Mouse (Mus musculus): ENCODE data around the gene Slc25a51. TPM values are rescaled to one million over a fixed set of nuclear protein-coding genes. Genes with fewer than 3 reads are reported as not detected.

Slc25a51 gene
- polyA plus RNA-seq, 1 experiment, result 39.9 TPM

DNA sequence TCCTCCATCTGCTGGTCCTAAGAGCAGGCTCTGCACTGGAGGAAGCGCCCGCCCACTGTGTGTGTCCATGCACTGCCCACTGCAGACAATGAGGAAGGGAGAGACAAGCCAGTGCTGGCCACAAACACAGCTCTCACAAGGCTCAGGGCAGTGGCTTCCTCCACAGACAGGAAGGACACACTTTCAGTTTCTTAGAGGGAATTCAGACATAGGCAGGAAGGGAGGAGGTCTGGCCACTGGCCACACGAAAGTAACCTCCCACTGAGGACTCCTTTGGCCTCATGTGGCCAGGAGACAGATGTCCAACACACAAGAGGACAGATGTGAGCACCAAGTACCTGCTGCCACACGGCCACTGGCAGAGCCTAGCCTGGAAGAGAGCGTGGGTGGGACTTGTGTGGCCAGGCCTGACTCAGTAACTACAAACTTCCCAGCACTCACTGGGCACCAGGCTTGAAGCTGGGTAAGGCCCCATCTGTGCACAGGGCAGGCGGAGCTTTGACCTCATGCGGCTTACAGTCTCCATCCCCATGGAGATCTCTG lies 44.1 kb upstream of the Slc25a51 start:
- Histone ChIP-seq H3K4me3 (no peak overlapping the region), H3K27me3 (ENCODE audit: control insufficient read depth, insufficient read depth, insufficient read length) (no peaks in the 10 kb centered on the region), H3ac (ENCODE audit: control insufficient read depth, insufficient read length) (no peak overlapping the region), H3K36me3 (ENCODE audit: control insufficient read depth, insufficient read depth) (peaks cover 5% of the 10 kb centered on the region), H3K79me2 (ENCODE audit: control insufficient read depth, insufficient read depth) (peaks cover 39% of the 10 kb centered on the region), H3K4me2 (ENCODE audit: low read depth) (peak overlapping the region; percentile 39)
- TF ChIP-seq MYOG (IDR thresholded peaks at IDR 0.05; ENCODE audit: control insufficient read depth in 1 of 3, insufficient read depth in 1 of 3, insufficient read length in 2 of 3, low read depth in 2 of 3) (peak in 1 of 3 experiments; percentile 53), MYOD1 (IDR thresholded peaks at IDR 0.05; ENCODE audit: control insufficient read depth in 1 of 3, insufficient read length in 2 of 3, low read depth in 2 of 3) (peak in 2 of 3 experiments; percentile 57 to 68), E2F4 (IDR thresholded peaks at IDR 0.05; ENCODE audit: insufficient read depth) (no peak)

GRCm38 (mm10) chr4:45449012-45449411 lies 40.4 kb upstream of the Slc25a51 start:
- Histone ChIP-seq H3ac (ENCODE audit: control insufficient read depth, insufficient read length) (no peak overlapping the region), H3K36me3 (ENCODE audit: control insufficient read depth, insufficient read depth) (peaks cover 6% of the 10 kb centered on the region), H3K27me3 (ENCODE audit: control insufficient read depth, insufficient read depth, insufficient read length) (no peaks in the 10 kb centered on the region), H3K79me2 (ENCODE audit: control insufficient read depth, insufficient read depth) (peaks cover 29% of the 10 kb centered on the region), H3K4me3 (no peak overlapping the region), H3K4me2 (ENCODE audit: low read depth) (no peak overlapping the region)
- no peak for TF ChIP-seq MAX (IDR thresholded peaks at IDR 0.05; ENCODE audit: low read depth)
- no peak for TF ChIP-seq SRF (IDR thresholded peaks at IDR 0.05; ENCODE audit: control insufficient read depth, insufficient read length, low read depth)
- no peak for TF ChIP-seq E2F4 (IDR thresholded peaks at IDR 0.05; ENCODE audit: insufficient read depth)
- TF ChIP-seq TCF3 (IDR thresholded peaks at IDR 0.05; ENCODE audit: insufficient read length, low read depth), result no peak
- TF ChIP-seq CEBPB (IDR thresholded peaks at IDR 0.05; ENCODE audit: insufficient read depth, poor library complexity, severe bottlenecking), result no peak
- no peak for TF ChIP-seq POLR2AphosphoS2 (IDR thresholded peaks at IDR 0.05; ENCODE audit: insufficient read length, low read depth)
- TF ChIP-seq USF1 (IDR thresholded peaks at IDR 0.05; ENCODE audit: low read depth), result no peak
- no peak for TF ChIP-seq REST (IDR thresholded peaks at IDR 0.05; ENCODE audit: insufficient read depth, insufficient read length)
- no peak for TF ChIP-seq TCF12 (IDR thresholded peaks at IDR 0.05; ENCODE audit: insufficient read depth, poor library complexity, severe bottlenecking)
- TF ChIP-seq POLR2A (IDR thresholded peaks at IDR 0.05; ENCODE audit: insufficient read length, low read depth), result no peak
- no peak for TF ChIP-seq MYOD1 (IDR thresholded peaks at IDR 0.05; ENCODE audit: control insufficient read depth in 1 of 3, insufficient read length in 2 of 3, low read depth in 2 of 3)
- TF ChIP-seq MYOG (IDR thresholded peaks at IDR 0.05; ENCODE audit: control insufficient read depth in 1 of 3, insufficient read depth in 1 of 3, insufficient read length in 2 of 3, low read depth in 2 of 3), result no peak

GRCm38 (mm10) chr4:45448481-45448880 lies 39.9 kb upstream of the Slc25a51 start:
- peaks cover 9% of the 10 kb centered on the region for H3K36me3 ChIP-seq (ENCODE audit: control insufficient read depth, insufficient read depth)
- no peaks in the 10 kb centered on the region for H3K27me3 ChIP-seq (ENCODE audit: control insufficient read depth, insufficient read depth, insufficient read length)
- H3K79me2 ChIP-seq (ENCODE audit: control insufficient read depth, insufficient read depth), result peaks cover 24% of the 10 kb centered on the region
- no peak overlapping the region for H3K4me2 ChIP-seq (ENCODE audit: low read depth)
- H3ac ChIP-seq (ENCODE audit: control insufficient read depth, insufficient read length), result no peak overlapping the region
- TF ChIP-seq TCF3 (IDR thresholded peaks at IDR 0.05; ENCODE audit: insufficient read length, low read depth) (no peak), MYOD1 (IDR thresholded peaks at IDR 0.05; ENCODE audit: control insufficient read depth in 1 of 3, insufficient read length in 2 of 3, low read depth in 2 of 3) (no peak), MAX (IDR thresholded peaks at IDR 0.05; ENCODE audit: low read depth) (no peak), MYOG (IDR thresholded peaks at IDR 0.05; ENCODE audit: control insufficient read depth in 1 of 3, insufficient read depth in 1 of 3, insufficient read length in 2 of 3, low read depth in 2 of 3) (no peak), TCF12 (IDR thresholded peaks at IDR 0.05; ENCODE audit: insufficient read depth, poor library complexity, severe bottlenecking) (no peak), POLR2A (IDR thresholded peaks at IDR 0.05; ENCODE audit: insufficient read length, low read depth) (no peak), SRF (IDR thresholded peaks at IDR 0.05; ENCODE audit: control insufficient read depth, insufficient read length, low read depth) (no peak), POLR2AphosphoS2 (IDR thresholded peaks at IDR 0.05; ENCODE audit: insufficient read length, low read depth) (no peak), CEBPB (IDR thresholded peaks at IDR 0.05; ENCODE audit: insufficient read depth, poor library complexity, severe bottlenecking) (no peak), USF1 (IDR thresholded peaks at IDR 0.05; ENCODE audit: low read depth) (no peak), E2F4 (IDR thresholded peaks at IDR 0.05; ENCODE audit: insufficient read depth) (no peak), REST (IDR thresholded peaks at IDR 0.05; ENCODE audit: insufficient read depth, insufficient read length) (no peak)
- no peak overlapping the region for H3K4me3 ChIP-seq

DNA sequence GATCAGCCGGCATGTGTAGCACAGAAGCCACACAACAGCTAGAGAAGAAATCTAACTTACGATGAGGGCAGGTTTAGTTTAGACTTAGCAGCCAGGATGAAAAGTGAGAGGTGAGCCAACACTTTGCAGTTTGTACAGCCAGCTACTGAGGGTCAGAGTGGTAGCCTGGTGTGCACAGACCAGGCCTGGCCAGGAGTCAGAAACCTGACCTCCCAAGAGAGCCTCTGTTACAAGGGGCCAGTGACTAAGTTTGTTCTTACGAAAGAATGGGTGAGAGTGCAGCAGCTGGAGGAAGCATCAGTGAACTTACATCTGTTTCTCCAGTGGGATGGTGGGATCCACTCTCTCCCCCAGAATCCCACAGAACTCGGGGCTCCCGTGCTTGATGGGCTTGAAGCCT lies 38.6 kb upstream of the Slc25a51 start:
- no peak overlapping the region for H3K4me2 ChIP-seq (ENCODE audit: low read depth)
- TF ChIP-seq SRF (IDR thresholded peaks at IDR 0.05; ENCODE audit: control insufficient read depth, insufficient read length, low read depth), result no peak
- TF ChIP-seq REST (IDR thresholded peaks at IDR 0.05; ENCODE audit: insufficient read depth, insufficient read length), result no peak
- no peak for TF ChIP-seq USF1 (IDR thresholded peaks at IDR 0.05; ENCODE audit: low read depth)
- TF ChIP-seq TCF3 (IDR thresholded peaks at IDR 0.05; ENCODE audit: insufficient read length, low read depth), result no peak
- no peak for TF ChIP-seq MAX (IDR thresholded peaks at IDR 0.05; ENCODE audit: low read depth)
- TF ChIP-seq E2F4 (IDR thresholded peaks at IDR 0.05; ENCODE audit: insufficient read depth), result no peak
- no peak for TF ChIP-seq MYOG (IDR thresholded peaks at IDR 0.05; ENCODE audit: control insufficient read depth in 1 of 3, insufficient read depth in 1 of 3, insufficient read length in 2 of 3, low read depth in 2 of 3)
- no peak for TF ChIP-seq TCF12 (IDR thresholded peaks at IDR 0.05; ENCODE audit: insufficient read depth, poor library complexity, severe bottlenecking)
- TF ChIP-seq MYOD1 (IDR thresholded peaks at IDR 0.05; ENCODE audit: control insufficient read depth in 1 of 3, insufficient read length in 2 of 3, low read depth in 2 of 3), result no peak
- no peak for TF ChIP-seq POLR2AphosphoS2 (IDR thresholded peaks at IDR 0.05; ENCODE audit: insufficient read length, low read depth)
- no peak overlapping the region for H3ac ChIP-seq (ENCODE audit: control insufficient read depth, insufficient read length)
- peaks cover 12% of the 10 kb centered on the region for H3K36me3 ChIP-seq (ENCODE audit: control insufficient read depth, insufficient read depth)
- no peak overlapping the region for H3K4me3 ChIP-seq
- peaks cover 21% of the 10 kb centered on the region for H3K79me2 ChIP-seq (ENCODE audit: control insufficient read depth, insufficient read depth)
- H3K27me3 ChIP-seq (ENCODE audit: control insufficient read depth, insufficient read depth, insufficient read length), result no peaks in the 10 kb centered on the region

GRCm38 (mm10) chr4:45445235-45445634 lies 36.7 kb upstream of the Slc25a51 start:
- Histone ChIP-seq H3K27me3 (ENCODE audit: control insufficient read depth, insufficient read depth, insufficient read length) (no peaks in the 10 kb centered on the region), H3ac (ENCODE audit: control insufficient read depth, insufficient read length) (no peak overlapping the region), H3K79me2 (ENCODE audit: control insufficient read depth, insufficient read depth) (peaks cover 10% of the 10 kb centered on the region), H3K4me3 (no peak overlapping the region), H3K4me2 (ENCODE audit: low read depth) (no peak overlapping the region), H3K36me3 (ENCODE audit: control insufficient read depth, insufficient read depth) (peaks cover 12% of the 10 kb centered on the region)
- TF ChIP-seq TCF3 (IDR thresholded peaks at IDR 0.05; ENCODE audit: insufficient read length, low read depth) (no peak), MYOD1 (IDR thresholded peaks at IDR 0.05; ENCODE audit: control insufficient read depth in 1 of 3, insufficient read length in 2 of 3, low read depth in 2 of 3) (peak in 1 of 3 experiments; percentile 68), SRF (IDR thresholded peaks at IDR 0.05; ENCODE audit: control insufficient read depth, insufficient read length, low read depth) (peak; percentile 14), MYOG (IDR thresholded peaks at IDR 0.05; ENCODE audit: control insufficient read depth in 1 of 3, insufficient read depth in 1 of 3, insufficient read length in 2 of 3, low read depth in 2 of 3) (peak in 1 of 3 experiments; percentile 55), E2F4 (IDR thresholded peaks at IDR 0.05; ENCODE audit: insufficient read depth) (no peak), REST (IDR thresholded peaks at IDR 0.05; ENCODE audit: insufficient read depth, insufficient read length) (no peak)
